Mouse (Mus musculus): Measurements from ENCODE around the gene Tmem132b.

Tmem132b gene

DNA sequence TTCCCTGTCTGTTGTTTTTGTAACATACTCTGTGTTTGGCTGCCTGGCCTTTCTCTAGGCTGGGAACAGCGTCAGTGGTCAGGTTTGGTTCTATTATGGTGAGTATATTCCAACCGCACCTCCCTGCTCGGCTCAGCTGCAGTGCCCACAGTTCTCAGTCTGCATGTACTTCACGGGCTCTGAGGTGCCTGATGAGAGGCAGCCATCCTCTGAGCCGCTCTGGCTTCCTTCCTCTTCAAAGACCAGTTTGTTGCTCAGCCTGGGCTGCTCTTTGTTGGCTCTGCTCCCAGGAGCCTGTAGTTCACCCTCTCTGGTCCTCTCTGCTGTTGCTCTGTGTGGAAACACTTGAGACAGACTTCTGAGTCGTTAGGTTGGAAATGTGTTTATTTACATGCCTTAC lies 151.9 kb downstream of the Tmem132b start:
- DNase-seq, result no peak

DNA sequence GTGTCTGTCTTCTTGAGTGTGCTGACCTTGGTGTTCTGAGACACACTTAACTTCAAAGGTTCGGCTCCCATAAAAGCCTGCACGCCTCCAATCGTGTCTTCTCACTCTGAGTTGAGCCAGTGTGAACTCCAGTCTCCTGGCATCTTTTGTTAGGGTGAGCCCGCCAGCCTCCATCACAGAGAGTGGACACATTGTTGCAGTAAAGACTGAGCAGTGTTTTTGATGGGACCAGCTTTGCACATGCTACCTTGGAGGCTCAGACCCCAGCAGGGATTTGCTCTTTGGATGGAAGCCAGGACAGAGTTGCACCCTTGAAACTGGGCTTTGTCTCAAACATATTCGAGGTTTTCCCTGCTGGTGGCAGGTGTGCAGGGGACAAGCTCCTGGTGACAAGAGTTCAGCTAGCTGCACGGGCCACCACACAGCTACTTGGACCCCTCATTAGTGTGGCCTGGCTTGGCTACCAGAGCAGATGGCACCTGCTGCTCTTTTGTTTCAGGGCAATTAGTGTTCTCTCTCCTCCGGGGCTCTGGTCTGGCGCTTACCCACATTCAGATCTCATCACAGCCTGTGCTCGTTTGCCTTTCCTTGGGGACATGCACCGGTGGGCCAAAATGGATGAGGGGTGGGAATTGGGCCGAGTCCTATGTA lies 154.2 kb downstream of the Tmem132b start:
- DNase-seq, result peak; percentile 95

- DNase-seq, result peak; percentile 43
Measured at GRCm38 (mm10) chr5:125692538-125692937, 161.0 kb downstream of the Tmem132b start.

GRCm38 (mm10) chr5:125699395-125699794 lies 167.8 kb downstream of the Tmem132b start:
- DNase-seq, result no peak

GRCm38 (mm10) chr5:125700234-125700633 lies 168.7 kb downstream of the Tmem132b start:
- no peak for DNase-seq

- no peak for DNase-seq
Measured at GRCm38 (mm10) chr5:125705379-125705778, 173.8 kb downstream of the Tmem132b start.

DNA sequence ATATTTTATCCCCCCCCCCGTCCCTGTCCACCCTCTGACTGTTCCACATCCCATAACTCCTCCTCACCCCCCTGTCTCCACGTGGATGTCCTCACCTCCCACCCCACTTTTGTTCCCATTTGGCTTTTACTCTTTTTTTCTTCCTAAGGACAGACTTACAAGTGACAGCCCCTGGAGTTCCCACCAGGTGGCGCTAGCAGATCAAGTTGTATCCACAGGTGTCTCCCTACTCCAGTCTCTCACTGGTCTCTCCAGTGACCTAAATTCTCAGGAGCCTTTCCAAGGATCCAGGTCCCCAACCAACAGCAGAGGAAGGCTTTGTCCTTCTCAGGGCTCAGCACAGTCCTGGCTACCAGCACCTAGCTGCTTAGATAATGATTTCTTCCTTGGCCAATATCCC lies 177.6 kb downstream of the Tmem132b start:
- peak; percentile 82 for DNase-seq

DNA sequence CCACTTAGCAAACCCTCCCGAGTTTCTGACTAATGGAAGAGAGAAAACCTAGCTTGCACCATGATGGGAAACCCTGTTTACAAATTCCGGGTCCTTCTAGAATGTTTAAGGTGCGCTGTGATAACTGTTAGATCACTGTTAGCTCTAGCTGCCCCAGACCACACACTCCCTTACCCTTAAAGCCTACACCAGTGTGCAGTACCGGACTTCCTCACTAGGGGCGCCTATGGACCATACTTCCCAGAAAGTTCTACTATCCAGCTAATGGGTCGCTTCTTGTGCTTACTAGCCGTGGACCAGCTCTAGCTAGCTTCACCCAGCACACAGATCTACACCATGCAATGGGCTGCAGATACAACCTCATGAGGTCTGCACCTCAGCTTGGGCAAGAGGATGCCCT lies 195.2 kb downstream of the Tmem132b start:
- no peak for DNase-seq

DNA sequence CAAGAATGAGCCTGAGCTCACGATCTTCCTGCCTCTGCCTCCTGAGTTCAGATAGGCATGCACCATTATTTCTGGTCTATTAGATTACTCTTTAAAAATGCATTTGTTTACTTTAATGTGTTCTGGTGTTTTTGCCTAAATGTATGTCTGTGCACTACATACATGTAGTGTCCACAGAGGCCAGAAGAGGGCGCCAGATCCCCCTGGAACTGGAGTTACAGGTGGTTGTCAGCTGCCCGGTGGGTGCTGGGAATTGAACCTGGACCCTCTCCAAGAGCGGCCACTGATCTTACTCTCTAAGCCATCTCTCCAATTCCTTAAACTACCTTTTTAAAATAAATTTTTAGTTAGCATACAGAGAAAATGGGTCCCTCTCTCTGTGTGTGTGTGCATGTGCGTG lies 195.9 kb downstream of the Tmem132b start:
- no peak for DNase-seq

GRCm38 (mm10) chr5:125727936-125728335 lies 196.4 kb downstream of the Tmem132b start:
- DNase-seq, result no peak

DNA sequence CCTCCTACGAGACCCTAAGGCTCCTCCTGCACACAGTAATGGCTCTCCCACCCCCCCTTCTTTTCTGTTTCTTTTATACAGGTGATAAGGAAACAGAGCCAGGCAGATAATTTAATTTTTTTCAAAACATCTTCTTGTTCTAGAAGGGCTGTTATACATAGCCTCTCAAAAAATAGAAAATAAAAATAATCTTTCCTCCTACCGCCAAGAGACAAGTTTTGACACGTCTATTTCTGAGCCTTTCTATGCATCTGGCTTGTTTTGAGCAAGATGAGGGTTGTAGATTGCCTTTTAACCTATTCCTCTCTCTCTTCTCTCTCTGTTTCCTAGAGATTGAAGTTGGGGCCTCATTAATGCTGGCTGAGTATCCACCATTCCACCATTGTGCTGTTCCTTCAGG lies 196.9 kb downstream of the Tmem132b start:
- no peak for DNase-seq

- no peak for DNase-seq
Measured at GRCm38 (mm10) chr5:125733806-125734205, 202.2 kb downstream of the Tmem132b start.

DNA sequence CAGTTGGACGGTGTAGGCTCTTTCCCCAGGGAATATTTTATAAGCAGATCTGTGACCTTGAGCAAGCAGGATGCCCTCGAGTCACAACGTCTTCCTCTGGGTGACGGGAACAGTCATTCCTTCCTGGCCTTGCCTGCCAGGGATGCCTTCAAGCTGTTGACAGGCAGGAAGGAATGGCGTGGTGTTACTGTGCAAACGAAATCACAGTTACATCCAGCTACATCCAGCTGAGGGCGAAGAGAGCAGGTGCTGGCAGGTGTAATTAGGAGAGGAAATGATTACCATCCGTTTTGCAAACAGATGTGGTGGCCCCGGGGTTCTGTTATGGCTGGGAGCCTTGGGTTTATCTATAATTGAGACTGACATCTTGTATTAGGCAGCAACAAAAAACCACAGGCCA lies 205.5 kb downstream of the Tmem132b start:
- DNase-seq, result peak; percentile 16

- no peak for DNase-seq
Measured at GRCm38 (mm10) chr5:125743503-125743902, 211.9 kb downstream of the Tmem132b start.

GRCm38 (mm10) chr5:125745727-125746126 lies 214.2 kb downstream of the Tmem132b start:
- DNase-seq, result peak; percentile 74

DNA sequence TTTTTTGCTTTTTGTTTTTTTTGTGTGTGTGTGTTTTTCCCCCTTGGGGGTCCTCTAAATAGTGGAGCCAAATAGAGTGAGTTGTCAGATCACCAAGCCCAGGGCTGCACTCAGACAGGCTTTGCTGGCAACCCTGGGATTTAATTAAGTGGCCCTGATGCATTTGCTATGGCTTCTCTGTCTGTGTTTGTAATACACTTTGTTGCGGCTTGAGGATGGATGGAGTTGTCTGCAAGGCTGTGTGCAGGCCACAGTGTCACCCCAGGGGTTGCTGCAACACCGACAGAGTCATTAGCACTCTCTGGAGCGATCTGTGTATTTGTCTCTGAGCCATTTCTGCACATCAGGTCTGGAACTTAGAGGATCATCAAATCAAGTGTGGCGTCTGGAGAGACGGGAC lies 219.9 kb downstream of the Tmem132b start:
- DNase-seq, result no peak

DNA sequence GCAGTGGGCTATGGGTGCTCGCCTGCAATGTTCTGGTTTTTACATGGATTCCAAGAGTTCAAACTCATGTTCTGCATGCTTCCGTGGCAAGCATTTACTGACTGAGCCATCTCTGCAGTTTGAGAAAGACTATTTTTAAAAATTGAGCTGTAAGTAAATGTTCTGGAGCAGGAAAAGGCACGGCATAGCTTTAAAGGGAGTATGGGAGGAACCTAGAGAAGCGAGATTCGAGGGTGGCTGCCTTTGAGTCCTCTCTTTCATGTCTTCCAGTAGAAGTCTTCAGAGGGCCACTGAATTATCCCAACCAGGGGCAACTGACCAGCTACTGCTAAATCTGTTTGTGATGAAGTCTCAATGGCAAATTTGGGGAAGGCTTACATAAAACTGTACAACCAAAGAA lies 221.0 kb downstream of the Tmem132b start:
- no peak for DNase-seq

- peak; percentile 61 for DNase-seq
Measured at GRCm38 (mm10) chr5:125756987-125757530, 225.5 kb downstream of the Tmem132b start.

- DNase-seq, result no peak
Measured at GRCm38 (mm10) chr5:125758506-125758905, 226.9 kb downstream of the Tmem132b start.

DNA sequence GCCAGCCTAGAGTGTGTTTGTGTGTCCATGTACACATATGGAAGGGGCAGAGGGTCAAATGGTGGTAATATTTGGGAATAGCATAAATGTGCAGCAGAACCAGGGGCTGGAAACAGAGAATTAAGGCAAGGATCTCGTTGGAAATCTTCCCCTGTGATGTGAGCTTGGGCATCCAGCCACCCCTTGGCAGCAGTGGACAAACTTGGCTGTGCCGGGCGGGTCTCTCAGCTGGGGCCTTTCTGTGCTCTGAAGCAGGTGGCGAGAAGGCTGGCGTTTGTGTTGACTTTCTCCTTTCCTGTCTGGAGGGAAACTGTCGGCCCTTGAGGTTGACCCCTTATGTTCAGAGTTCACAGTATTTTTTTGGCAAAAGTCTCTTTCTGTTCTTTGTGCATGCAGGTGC lies 235.4 kb downstream of the Tmem132b start:
- no peak for DNase-seq

GRCm38 (mm10) chr5:125767950-125768349 lies 236.4 kb downstream of the Tmem132b start:
- no peak for DNase-seq

DNA sequence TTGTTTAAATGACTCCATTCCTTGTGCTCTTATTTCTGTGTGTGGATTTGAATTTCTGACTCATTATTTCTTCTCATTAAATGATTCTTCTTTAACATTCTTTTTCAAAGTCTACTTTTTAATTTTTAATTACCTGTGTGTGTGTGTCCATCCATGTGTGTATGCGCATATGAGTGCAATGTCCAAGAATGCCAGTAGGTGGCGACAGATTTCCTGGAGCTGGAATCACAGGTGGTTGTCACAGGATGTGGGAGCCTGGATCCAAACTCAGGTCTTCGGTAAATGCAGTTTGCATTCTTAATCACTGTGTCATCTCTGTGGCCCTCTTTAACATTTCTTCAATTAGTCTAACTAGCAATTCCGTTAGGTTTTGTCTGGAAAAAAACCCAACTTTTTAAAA lies 240.7 kb downstream of the Tmem132b start:
- no peak for DNase-seq

GRCm38 (mm10) chr5:125772756-125773155 lies 241.2 kb downstream of the Tmem132b start:
- DNase-seq, result peak; percentile 29

GRCm38 (mm10) chr5:125780332-125780731 lies 248.8 kb downstream of the Tmem132b start:
- no peak for DNase-seq

DNA sequence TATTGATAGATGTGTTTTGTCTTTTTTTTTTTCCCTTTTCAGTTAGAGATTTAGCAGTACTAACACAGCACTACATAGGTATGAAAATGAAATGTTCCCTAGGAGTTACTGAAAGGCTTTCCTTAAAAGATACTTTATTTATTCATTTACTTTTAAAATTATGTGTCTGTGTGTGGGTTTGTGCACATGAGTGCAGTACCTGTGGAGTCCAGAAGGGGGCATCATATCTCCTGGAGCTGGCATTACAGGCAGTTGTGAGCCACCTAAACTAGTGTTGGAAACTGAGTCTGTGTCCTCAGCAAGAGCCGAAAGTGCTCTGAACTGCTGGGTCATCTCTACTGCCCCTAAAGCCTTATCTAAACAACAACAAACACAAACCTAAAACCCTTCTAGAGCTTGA lies 261.1 kb downstream of the Tmem132b start:
- DNase-seq, result no peak
